Mouse (Mus musculus): ENCODE measurements around the gene Arhgap10. TPM values are rescaled to one million over a fixed set of nuclear protein-coding genes. Genes with fewer than 3 reads are reported as not detected.

Gene Arhgap10
- total RNA-seq, 2 experiments from 2014 or later, result 48.3 to 52.2 TPM

DNA sequence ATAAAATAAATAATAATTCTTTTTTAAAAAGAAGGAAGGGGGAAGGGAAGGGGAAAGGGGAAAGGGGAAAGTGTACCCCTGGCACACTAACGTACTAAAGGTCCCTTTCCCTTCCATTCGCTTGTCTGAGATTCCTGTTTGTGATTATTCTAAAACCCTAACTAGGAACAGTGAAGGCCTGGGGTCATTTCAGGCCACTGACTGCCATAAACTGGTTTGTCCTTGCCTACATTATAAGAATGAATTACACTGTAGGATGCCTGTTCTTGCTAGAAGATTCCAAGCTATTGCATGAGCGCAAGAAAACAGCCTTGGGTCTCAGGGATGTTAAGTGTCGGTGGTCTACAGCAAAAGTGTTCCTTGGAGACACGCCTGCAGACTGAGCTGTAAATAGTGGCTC is 263.3 kb downstream of the Arhgap10 start:
- no peak for DNase-seq
- intact Hi-C loops (cut with DNase I), result no loop called here

DNA sequence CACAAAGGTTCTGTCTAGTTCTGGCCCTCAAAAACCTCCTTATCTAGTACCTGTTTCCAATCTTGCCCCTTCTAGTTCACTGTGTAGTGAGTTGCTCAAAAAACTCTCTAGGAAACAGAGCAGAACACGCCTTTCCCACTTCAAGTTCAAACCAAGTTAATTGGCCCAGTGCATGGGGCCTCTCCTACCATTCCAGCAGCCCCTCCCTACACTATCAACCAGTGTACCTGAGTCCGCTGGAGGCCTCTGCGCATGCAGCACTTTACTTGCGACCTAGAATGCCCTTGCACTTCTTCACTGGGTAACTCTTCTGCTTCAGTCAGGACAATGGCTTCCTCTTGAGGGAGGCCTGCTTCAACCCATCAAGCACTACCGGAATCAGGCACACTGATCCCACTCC is 266.6 kb downstream of the Arhgap10 start:
- intact Hi-C loops (cut with DNase I), result no loop called here
- DNase-seq, result no peak

DNA sequence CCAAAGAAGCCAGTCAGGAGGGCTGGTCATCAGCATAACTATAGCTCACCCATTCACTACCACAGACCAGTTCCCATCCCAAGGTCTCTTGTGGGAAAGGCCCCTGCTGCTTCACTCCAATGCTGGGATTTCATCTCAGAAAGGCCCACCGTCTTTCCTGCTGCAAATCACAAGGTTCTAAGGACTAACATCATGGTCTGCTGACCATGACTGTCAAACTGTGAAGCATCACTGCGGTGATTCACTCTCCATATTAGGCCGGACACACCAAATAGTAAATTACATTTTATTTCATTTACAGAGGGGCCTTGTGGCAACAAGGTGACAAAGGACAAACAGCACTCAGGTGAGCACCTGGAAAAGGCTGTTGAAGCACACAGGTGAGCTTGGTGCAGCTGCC is 267.7 kb downstream of the Arhgap10 start:
- no peak for DNase-seq
- intact Hi-C loops (cut with DNase I), result no loop called here

DNA sequence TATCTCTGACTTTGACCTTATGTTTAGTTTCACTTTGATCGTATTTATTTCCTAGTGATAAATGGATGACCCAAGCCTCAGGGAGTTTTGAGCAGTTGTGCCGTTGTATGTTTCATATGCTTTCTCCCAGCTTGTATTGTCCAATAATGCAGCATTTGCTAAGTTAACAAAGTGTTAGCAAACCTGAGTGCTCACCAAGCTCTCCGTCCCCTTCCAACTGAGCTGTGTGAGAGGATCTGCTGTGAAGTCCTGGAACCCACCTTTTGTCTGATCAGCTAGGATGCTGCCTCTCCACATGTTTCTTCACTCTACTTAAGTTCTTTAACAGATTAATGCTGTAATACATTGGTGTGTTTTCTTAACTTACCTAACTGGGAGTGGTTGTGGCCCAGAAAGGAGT is 276.4 kb downstream of the Arhgap10 start:
- DNase-seq, result no peak
- intact Hi-C loops (cut with DNase I), result no loop called here

DNA sequence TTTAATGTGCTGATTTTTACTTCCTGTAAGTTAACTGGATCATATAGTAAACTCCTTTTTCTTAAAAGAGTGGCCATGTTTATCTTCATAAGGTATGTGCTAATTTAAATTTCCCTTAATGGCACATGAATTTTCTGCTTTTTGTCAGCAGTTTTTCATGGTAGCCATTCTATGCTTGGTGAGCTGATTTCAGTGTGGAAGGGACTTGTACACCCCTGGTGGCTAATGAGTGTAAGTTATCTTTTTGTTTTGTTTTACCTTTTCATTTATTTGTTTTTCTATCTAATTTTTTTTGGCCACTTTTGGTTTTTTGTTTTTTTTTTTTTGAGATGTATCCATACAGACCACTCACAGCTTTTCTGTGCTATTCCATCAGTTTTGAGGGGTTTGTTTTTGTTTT is 278.3 kb downstream of the Arhgap10 start:
- DNase-seq, result no peak
- intact Hi-C loops (cut with DNase I), result no loop called here

DNA sequence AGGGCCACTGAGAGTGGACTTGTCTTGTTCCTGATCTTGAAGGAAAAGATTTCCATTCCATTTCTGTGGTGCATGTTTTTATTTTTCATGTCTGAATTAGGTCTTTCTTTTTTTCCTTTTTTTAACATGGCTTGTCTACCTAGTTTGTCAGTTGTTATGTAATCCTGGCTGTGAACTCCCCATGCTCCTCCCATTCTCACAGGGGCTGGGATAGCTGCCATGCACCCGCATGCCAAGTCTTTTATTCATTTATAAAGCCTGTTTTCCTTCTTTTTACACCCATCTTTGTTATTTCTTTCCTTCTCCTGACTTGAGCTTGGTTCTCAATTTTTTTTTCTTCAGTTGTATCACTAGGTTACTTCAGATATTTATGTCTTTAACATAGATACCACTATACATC is 281.1 kb downstream of the Arhgap10 start:
- intact Hi-C loops (cut with DNase I), result no loop called here
- DNase-seq, result peak; percentile 16 to 39

DNA sequence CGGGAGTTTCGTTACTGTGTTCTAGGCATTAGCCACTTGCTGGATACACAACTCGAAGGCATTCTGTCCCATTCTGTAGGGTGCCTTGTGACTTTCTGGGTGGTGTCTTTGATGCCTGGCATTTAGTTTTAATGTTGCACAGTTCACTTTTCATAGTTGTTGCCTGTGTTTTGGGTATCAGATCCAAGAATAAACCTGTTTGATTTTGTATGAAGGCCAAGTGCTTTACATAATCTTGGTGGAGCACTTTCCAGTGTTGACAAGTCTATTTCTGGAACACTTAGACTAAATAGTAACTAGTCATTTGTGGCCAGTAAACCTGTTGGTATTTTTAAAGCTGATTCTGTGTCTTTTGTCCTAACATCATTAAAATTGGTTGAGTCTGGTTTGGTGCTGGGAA is 285.3 kb downstream of the Arhgap10 start:
- intact Hi-C loops (cut with DNase I), result no loop called here
- no peak for DNase-seq

DNA sequence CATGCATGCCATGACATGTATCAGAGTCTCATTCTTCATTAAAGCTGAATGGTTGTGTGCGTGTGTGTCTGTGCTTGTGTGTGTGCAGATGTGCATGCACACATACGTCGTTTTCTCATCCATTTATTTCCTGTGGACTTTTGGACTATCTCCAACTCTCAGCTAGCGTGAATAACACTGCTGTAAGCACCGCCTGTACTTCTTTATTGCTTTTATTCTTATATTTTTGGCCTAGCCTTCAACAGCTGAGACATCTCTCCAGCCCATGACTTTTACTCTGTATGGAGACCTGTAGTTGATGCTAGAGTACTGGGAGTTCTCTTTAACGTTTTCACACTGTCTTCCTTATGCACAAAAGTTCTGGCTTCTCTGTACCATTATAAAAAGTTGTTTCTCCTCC is 285.9 kb downstream of the Arhgap10 start:
- no peak for DNase-seq
- intact Hi-C loops (cut with DNase I), result no loop called here

DNA sequence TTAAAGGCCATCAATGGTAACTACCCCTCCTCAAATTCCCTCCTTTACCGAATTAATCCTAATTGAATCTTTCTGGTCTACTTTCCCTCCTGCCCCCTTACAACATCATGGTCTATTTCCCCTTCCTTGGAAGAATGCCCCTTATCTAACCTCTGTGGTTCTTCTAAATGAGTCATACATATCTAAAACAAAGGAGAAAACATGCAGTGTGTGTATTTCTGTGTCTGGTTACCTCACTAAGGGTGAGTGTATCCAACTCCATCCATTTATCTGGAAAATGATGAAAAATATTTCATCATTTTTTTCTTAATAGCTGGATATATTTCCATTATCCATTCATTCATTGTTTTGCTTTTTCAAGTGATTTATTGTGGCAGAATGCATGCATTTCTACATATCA is 286.5 kb downstream of the Arhgap10 start:
- intact Hi-C loops (cut with DNase I), result no loop called here
- DNase-seq, result no peak

DNA sequence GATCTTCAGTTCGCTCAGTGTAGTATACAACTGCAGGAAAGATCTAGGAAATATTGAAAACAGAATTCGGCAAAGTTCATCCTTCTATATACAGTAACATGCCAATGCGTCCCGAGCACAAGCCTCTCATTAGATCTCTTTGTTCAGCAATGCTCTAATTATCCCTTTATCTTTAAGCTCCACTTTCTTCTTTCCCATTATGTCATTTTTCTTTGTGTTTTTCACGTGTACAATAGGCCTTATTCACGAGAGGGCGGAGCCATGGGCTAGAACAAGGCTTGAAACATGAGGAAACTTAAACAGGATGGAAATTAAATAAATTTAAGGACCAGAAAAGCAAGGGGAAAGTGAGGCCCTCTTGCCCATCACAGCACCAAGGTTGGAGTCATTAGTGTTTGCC is 289.1 kb downstream of the Arhgap10 start:
- no peak for DNase-seq
- intact Hi-C loops (cut with DNase I), result no loop called here

DNA sequence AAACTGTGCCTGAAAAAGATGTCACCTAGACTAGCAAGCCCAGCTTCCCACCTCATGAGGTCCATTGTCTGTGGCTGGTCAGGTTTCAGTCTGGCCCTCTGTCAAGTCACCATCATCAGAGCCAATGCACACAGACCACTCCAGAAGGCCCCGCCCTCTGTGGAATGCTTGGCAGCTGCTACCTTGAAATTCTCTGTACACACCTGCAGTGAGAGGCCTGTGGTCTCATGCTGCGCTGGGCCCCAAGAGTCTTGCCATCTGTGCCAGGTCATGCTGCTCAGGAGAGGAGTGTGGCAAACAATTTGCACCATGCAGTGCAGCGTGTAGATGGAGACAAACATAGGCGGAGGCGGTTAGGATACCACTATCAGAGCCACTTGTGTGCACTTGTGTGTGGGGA is 290.0 kb downstream of the Arhgap10 start:
- DNase-seq, result no peak
- intact Hi-C loops (cut with DNase I), result no loop called here

DNA sequence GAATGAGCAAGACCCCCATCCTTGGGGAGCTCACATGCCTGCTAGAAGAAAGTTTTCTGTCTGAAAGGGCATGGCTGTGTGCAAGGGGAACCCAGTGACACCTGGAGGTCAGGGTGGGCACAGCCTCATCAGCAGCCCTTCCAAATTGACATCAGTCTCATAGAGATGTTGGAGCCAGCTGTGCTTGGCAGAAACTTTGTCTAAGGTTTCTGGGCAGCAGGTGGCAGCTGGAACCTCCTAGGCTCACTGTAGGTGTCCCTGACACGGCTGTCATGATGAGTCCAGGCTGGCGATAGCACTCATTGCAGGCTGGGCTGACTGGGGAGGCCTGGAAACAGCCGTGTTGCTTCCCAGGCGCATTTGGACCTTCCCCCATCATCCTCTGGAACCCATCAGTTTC is 294.6 kb downstream of the Arhgap10 start:
- no peak for DNase-seq
- intact Hi-C loops (cut with DNase I), result no loop called here

DNA sequence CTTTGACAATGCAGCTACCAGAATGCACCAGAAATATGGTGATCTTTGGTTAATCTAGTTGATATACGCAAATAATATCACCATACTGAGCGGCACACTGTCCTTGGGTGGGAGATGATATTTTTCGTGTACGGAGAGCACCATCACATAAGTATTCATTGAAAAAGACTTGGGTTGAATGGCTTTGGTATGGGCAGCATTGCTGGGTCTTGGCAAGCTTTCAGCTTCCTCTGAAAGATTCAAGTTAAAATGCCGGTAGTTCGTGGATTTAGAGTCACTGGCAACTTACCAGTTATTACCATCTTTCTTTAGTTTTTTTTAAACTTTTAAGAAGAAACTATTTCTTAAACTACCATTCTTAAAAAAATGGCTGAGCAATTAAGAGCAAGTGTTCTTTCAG is 302.6 kb downstream of the Arhgap10 start:
- DNase-seq, result no peak
- intact Hi-C loops (cut with DNase I), result no loop called here

DNA sequence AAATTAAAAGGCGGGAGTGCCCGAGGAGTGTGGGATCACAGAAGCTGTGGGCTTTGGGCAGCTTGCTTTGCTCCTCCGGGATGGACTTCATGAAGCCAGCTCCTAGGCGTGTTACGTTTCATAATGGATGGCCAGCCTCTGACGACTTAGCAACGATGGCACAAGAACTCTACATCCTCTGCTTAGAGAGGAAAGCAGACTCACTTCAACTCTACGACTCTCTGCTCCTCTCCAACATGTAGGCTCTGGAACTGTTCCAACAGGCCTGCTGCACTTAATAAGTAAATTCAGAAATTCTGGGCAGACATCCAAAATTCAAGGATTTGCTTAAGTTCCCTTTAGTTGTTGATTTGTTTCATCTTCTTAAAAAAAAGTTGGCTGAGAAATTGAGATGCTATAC is 303.1 kb downstream of the Arhgap10 start:
- no peak for DNase-seq
- intact Hi-C loops (cut with DNase I), result no loop called here

DNA sequence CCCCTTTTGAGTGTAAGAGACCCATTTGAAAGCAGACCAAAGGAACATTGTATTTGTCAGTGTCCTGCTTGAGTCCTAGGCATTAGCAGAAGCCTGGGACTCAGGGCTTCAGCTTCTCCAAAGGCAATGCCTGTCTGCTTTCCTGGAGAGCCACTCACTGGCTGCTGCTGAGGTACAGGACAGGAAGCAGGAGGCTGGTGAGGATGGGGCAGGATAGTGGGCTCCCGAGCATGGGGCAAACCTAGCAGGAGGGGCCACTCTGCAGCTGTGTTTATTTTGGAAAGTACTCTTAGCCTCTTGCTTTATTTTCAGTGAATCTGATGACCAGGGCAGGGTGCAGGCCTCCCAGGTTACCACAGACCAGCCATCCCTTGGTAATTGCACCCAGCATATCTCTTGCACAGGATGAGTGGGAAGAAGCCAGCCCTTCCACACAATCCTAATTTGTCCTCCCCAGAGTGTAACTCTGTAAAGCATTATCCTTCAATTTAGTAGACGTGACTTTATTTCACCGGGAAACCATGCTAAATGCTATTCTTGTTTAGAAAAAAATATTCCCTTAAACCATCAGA is 303.8 kb downstream of the Arhgap10 start:
- intact Hi-C loops (cut with DNase I), result no loop called here
- no peak for DNase-seq

DNA sequence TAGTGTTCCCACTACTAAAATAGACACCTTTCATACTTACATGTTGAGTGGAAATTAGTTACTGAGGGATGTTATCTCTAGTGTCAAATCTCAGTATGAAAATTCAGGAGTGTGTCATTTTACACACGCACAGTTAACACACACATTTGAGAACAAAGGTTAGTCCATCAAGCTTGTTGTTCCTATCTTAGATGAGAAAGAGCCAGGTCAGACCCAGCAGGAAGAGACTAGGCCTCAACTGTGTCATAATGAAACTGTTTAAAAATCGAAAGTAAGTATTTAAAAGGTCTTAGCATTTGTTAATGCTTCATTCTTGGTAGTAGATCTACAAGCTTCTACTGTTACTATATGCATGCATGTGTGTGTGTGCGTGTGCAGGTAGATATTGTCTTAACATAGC is 308.5 kb downstream of the Arhgap10 start:
- intact Hi-C loops (cut with DNase I), result no loop called here
- no peak for DNase-seq

Other genes with a start within 250 kb of the Arhgap10 start
- 1 to 10 TPM; 7.4 to 8.5 TPM for gene Prmt9, start 31.4 kb upstream of the Arhgap10 start, total RNA-seq (2021)
- 1 to 10 TPM; 9.1 to 9.2 TPM for gene Tmem184c, start 92.7 kb upstream of the Arhgap10 start, total RNA-seq (2021)
- 1 to 10 TPM; 1.7 to 1.9 TPM for gene Ednra, start 206.5 kb upstream of the Arhgap10 start, total RNA-seq (2021)